23 mouse cellular contexts compared by ENCODE assay signal in genomic region chr1:127422565-127422964, GRCm38 (mm10).
DNase-seq lines count a peak whose midpoint lies in the region; ATAC-seq and TF ChIP-seq lines count a peak whose summit lies in the region.
"Had no signal": no experiment of that assay in that cellular context is flagged by ENCODE, and none has a peak within 500 bp of the region (broad histone marks: within the 10 kb centered on the region; RNA-seq: fewer than 3 reads in every experiment).

No protein-coding gene starts in this region.

- peak; percentile 55; the same call in 1 of the 2 replicates for ATAC-seq in forebrain, embryonic 14.5 days
- ATAC-seq in forebrain, embryonic 11.5 days (replicated peaks; ENCODE audit: low FRiP score), result no peak
- ATAC-seq: activated CD4-positive, CD25-positive, alpha-beta regulatory T cell, adult 4 months; intestine, postnatal 0 days had no signal

- H3K9ac ChIP-seq in forebrain, embryonic 14.5 days (ENCODE audit: low read length), result no peak overlapping the region
- no peak overlapping the region for H3K9ac ChIP-seq in forebrain, embryonic 11.5 days (ENCODE audit: low read length)
- H3K9ac ChIP-seq: heart, embryonic 12.5 days had no signal

- no peak overlapping the region for H3K27ac ChIP-seq in forebrain, embryonic 14.5 days (ENCODE audit: low read depth, low read length)
- H3K27ac ChIP-seq in forebrain, embryonic 11.5 days (ENCODE audit: low read depth, low read length), result no peak overlapping the region
- no peak overlapping the region for H3K27ac ChIP-seq in kidney, adult 2 months (ENCODE audit: insufficient read depth, low read depth, low read length)
- H3K27ac ChIP-seq: hindbrain, embryonic 10.5 days had no signal

- H3K4me2 ChIP-seq in forebrain, embryonic 14.5 days (ENCODE audit: low read length), result no peak overlapping the region
- H3K4me2 ChIP-seq in forebrain, embryonic 11.5 days (ENCODE audit: low read depth, low read length, severe bottlenecking), result no peak overlapping the region
- H3K4me2 ChIP-seq: heart, embryonic 12.5 days; liver, embryonic 11.5 days; midbrain, embryonic 11.5 days had no signal

- TF ChIP-seq POLR2A in kidney, adult 2 months (IDR thresholded peaks at IDR 0.05; ENCODE audit: low read depth, low read length), result no peak

- no peaks in the 10 kb centered on the region for H3K27me3 ChIP-seq in forebrain, embryonic 14.5 days (replicated peaks; ENCODE audit: control insufficient read depth, insufficient read depth, low read length)
- no peaks in the 10 kb centered on the region for H3K27me3 ChIP-seq in forebrain, embryonic 11.5 days (ENCODE audit: control insufficient read depth, insufficient read depth, low read length)
- no peaks in the 10 kb centered on the region for H3K27me3 ChIP-seq in kidney, adult 2 months (replicated peaks; ENCODE audit: control insufficient read depth, insufficient read depth, low read length)
- H3K27me3 ChIP-seq: heart, embryonic 12.5 days had no signal

- peaks cover 4% of the 10 kb centered on the region; the same call in 1 of the 2 replicates for H3K36me3 ChIP-seq in forebrain, embryonic 14.5 days (ENCODE audit: control insufficient read depth, insufficient read depth, low read length)
- H3K36me3 ChIP-seq in forebrain, embryonic 11.5 days (ENCODE audit: control insufficient read depth, insufficient read depth, low read length), result no peaks in the 10 kb centered on the region
- no peaks in the 10 kb centered on the region for H3K36me3 ChIP-seq in kidney, adult 2 months (ENCODE audit: control insufficient read depth, insufficient read depth, low read length)

- TF ChIP-seq CTCF in kidney, adult 2 months (conservative IDR thresholded peaks at IDR 0.05; ENCODE audit: insufficient read depth, insufficient read length, low read depth, low read length), result no peak

- no peaks in the 10 kb centered on the region for H3K9me3 ChIP-seq in forebrain, embryonic 14.5 days (replicated peaks; ENCODE audit: control insufficient read depth, low read length)
- no peaks in the 10 kb centered on the region for H3K9me3 ChIP-seq in forebrain, embryonic 11.5 days (ENCODE audit: control insufficient read depth, low read length)
- H3K9me3 ChIP-seq: hindbrain, embryonic 10.5 days had no signal

- H3K4me3 ChIP-seq in forebrain, embryonic 14.5 days (ENCODE audit: low read depth, low read length), result no peak overlapping the region
- no peak overlapping the region for H3K4me3 ChIP-seq in forebrain, embryonic 11.5 days (ENCODE audit: low read depth, low read length)
- H3K4me3 ChIP-seq in kidney, adult 2 months (ENCODE audit: insufficient read depth, low read depth, low read length), result no peak overlapping the region
- H3K4me3 ChIP-seq: heart, embryonic 12.5 days; hindbrain, embryonic 10.5 days had no signal

- WGBS in forebrain, embryonic 14.5 days, result 56% methylated on average over 4 of the region's 4 CpGs
- 92% methylated on average over 4 of the region's 4 CpGs for WGBS in forebrain, embryonic 11.5 days
- WGBS in kidney, adult 2 months, result 92% methylated on average over 4 of the region's 4 CpGs

- H3K4me1 ChIP-seq in forebrain, embryonic 14.5 days (ENCODE audit: control insufficient read depth, insufficient read depth, low read length), result peaks cover 18% of the 10 kb centered on the region
- peaks cover 3% of the 10 kb centered on the region; the same call in 1 of the 2 replicates for H3K4me1 ChIP-seq in forebrain, embryonic 11.5 days (replicated peaks; ENCODE audit: control insufficient read depth, insufficient read depth, low read length)
- H3K4me1 ChIP-seq in kidney, adult 2 months (ENCODE audit: control insufficient read depth, insufficient read depth, low read length), result peaks cover 22% of the 10 kb centered on the region

- peak; percentile 72 for DNase-seq in forebrain, embryonic 14.5 days (ENCODE audit: low spot score)
- no peak for DNase-seq in forebrain, embryonic 11.5 days (ENCODE audit: low spot score)
- peak; percentile 57 to 60 for DNase-seq in right cerebral cortex, postnatal 10 days (ENCODE audit: low spot score in 2 of 2)
- DNase-seq in right cerebral cortex, postnatal 14 days, result no peak
- peak; percentile 75 to 83 for DNase-seq in cerebellum, postnatal 10 days
- DNase-seq in kidney, adult 2 months, result no peak
- no peak for DNase-seq in lung, postnatal 36 days
- DNase-seq: adrenal gland, adult 8-10 months; gastrocnemius, postnatal 25 days; heart, adult 18-20 months; heart, postnatal 10 days; kidney, postnatal 4 days; lung, adult 18-20 months; lung, postnatal 10 days; right cerebral cortex, adult 18-20 months; thymus, adult 18-20 months; thymus, postnatal 36 days had no signal

Comparison
In these comparisons a context has a peak if more than half of its experiments do, and no peak if none do; other contexts are left out.
1. DNase-seq: peak in forebrain, embryonic 14.5 days (single experiment), right cerebral cortex, postnatal 10 days (2 of 2) and cerebellum, postnatal 10 days (2 of 2); none in forebrain, embryonic 11.5 days (single experiment), right cerebral cortex, postnatal 14 days (single experiment), kidney, adult 2 months (single experiment) and lung, postnatal 36 days (single experiment).